Mouse (Mus musculus): Measurements from ENCODE around the gene Elovl5. TPM values are rescaled to one million over a fixed set of nuclear protein-coding genes. Genes with fewer than 3 reads are reported as not detected.

The Elovl5 gene
- 10 to 100 TPM; 31.4 to 37.8 TPM for total RNA-seq (2021)

DNA sequence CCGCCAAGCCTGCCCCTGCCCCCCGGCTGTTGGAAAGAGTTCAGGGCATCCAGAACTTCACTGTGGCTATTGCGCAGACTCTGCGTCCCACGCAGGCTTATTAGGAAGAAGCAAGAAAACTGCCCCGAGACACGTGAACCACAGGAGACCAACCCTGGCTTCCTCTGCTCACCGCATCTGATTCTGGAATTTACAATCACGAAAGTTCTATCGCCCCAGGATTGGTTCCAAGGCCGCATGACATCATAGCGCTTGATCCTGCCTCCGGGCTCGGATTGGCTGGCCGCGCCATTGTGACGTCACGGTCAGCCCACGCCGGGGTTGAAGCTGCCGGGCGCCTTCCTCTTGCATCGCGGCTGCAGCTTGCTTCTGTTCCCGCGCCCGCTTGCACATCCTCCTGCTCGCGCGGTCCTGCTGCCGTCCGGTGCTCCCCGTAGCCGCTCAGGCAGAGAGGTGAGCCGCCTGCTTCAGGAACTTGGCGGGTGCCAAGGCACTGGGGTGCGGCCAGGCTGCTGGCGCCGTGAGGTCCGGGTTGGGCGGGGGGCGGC is at the start of gene Elovl5:
Gene Elovl5 (plus strand): TSS at position 291 of the 548 bp plus-strand sequence.
- peak; percentile 96 for DNase-seq (ENCODE audit: low spot score)
- intact Hi-C loops (cut with DNase I), result loop anchor here (5.0 kb wide), 1 partner anchor 160 kb away; no protein-coding TSS in a partner anchor

DNA sequence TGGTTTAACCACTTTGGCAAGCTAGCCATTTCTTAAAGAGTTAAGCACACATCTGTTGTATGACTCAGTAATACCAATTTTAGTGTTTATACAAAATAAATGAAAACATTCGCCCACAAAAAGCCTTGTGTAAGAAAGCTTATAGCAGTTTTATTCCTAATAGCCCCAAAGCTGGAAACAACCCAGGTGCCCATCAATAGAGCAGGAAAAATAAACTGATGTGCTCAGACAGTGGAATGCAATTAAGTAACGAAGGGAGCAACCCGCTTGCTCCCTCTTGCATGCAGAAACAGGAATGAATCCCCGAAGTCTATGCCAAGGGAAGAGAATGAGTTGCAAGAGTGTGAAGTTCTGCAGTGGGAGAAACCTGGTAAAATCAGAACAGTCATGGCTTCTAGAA is 25.7 kb upstream of the Elovl5 start:
- intact Hi-C loops (cut with DNase I), result no loop called here
- no peak for DNase-seq (ENCODE audit: low spot score)

DNA sequence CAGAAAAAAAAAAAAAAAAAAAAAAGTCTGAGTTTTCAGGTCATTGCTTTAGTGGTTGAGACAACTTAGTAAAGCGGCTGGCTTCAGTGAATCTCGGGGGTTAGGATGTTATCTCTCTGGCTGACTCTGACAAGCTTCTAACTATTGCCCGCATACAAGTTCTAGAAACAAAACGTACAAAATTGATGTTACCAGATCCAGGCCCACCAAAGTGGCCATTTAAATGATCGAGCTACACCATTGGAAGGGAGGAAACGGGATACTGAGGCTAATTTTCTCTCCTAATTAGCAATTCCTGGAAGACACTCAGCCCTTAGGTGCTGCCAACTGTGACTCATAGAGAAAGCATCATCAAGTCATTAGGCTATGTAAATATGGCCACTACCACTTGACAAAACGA is 18.6 kb upstream of the Elovl5 start:
- intact Hi-C loops (cut with DNase I), result no loop called here
- no peak for DNase-seq (ENCODE audit: low spot score)

DNA sequence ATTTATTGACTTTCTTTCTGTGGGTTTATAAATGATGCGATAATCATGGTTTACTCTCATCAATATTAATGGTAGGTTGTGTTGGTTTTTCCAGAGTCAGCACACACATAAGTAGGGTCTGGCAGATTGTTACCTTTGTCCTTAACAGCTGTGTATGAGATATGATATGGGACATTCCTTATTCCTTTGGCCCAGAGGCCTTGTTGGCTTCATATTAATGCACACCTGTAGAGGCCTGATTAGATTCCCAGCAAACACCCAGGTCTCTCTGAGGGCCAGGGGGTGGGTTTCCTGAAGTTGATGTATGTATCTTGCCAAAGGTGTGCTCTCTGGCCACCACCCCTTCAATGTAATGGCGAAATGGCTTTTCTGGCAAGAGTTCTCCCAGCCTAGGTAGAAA is 13.0 kb upstream of the Elovl5 start:
- DNase-seq (ENCODE audit: low spot score), result no peak
- intact Hi-C loops (cut with DNase I), result no loop called here

DNA sequence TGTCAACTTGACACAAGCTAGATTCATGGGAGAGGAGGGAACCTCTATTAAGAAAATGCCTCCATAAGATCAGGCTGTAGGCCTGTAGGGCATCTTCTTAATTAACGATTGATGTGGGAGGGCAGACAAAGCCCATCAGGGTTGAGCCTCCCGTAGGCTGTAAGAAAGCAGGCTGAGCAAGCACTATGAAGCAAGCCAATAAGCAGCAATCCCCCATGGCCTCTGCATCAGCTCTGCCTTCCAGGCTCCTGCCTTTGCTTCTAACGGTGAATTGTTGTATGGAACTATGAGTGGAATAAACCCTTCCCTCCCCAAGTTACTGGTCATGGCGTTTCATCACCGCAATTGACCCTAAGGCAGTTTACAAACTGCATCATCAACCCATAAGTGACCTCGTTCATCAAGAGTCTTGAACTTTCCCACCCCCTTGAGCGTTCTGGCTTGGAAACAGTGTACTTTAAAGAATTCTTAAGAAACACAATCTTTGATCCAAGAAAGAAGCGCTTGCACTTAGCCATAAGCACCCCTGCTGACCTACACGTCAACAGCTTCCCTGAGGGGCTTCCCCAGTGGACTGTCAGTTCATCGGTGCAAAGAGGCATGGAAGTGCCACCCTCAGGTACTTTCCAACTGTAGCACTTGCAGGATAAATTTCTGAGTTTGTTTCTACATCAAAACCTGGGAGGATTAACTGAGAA is 7.4 kb upstream of the Elovl5 start:
- DNase-seq (ENCODE audit: low spot score), result no peak
- intact Hi-C loops (cut with DNase I), result loop anchor here (2.0 to 5.0 kb wide), 4 partner anchors 62 to 102 kb away; no protein-coding TSS in a partner anchor

DNA sequence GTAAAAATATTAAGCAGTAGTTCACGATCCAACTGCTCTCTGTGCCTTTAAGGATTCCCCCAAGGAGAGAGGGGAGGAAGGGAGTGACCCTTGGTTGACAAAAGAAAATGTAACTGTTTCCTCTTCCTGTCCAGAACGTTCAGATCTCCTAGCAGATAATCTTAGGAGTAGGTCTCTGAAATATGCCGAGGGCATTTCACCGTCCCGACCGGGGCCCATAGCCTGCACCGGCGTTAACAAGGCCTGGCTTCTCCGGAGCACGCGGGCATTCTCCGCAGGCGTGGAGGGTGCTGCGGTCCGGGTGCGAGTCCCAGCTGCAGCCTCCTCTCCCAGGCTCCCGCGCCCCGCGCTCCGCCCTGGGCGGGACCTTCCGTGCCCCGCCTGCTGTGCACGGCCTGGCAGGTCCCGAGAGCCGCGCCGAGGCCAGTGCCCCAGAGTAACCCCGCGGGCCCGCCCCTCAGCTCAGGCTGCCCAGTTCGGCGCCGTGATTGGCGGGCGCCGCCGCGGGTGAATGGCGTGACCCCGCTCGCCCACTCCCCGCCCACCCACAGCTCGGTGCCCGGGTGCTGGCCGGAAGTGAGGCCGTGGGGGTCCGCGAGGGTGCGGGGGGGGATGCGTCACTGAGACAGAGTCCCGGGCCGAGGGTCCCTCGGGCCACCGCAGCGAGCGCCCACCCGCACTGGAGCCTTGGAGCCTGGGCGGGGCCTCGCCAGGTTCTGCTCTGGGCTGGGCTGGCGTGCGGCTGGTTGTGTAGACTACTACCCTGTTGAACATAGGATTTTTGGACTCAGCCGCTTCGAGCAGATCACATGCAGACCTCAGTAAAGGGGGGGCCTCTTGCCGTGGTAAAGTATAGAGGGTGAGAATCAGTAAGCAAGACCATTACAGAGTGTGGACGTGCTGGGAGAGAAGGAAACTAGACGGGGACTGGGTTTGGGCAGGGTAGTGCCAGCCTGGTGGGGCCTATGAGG is 6.6 kb upstream of the Elovl5 start:
- intact Hi-C loops (cut with DNase I), result loop anchor here (2.0 to 5.0 kb wide), 2 partner anchors 96 to 103 kb away; no protein-coding TSS in a partner anchor
- peak; percentile 94 for DNase-seq (ENCODE audit: low spot score)

DNA sequence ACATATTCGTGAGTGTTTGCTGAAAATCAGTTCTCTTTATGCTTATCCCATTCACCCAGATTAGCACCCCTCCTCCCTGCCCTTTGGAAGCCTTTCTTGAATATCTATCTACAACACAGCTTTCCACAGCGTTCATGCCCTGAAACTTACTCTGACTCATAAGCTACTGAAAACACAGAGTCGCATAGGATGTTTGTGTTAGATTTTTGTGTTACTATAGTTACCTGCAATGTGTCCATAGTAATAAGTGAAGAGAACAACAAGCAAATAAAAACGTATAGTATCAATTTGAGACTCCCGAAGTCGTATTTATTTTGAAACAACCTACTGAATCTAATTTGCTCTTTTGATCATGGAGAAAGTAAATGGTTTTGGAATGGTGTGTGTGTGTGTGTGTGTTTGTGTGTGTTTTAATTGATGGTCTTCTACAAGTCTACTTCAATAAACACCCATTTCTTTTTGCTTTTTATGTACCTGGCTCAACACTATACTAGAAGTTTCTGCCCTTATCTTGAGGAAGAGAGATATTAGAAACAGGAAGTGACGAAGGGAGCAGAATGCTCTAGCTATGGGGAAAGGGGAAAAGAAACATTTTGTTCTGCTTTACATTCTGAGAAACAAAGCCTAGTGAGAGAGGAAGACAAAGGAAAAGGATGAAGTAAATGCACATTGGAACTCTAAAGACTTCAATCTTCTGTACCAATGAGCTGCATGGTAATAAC is 5.5 kb upstream of the Elovl5 start:
- no peak for DNase-seq (ENCODE audit: low spot score)
- intact Hi-C loops (cut with DNase I), result loop anchor here (2.0 to 5.0 kb wide), 2 partner anchors 95 to 104 kb away; no protein-coding TSS in a partner anchor

DNA sequence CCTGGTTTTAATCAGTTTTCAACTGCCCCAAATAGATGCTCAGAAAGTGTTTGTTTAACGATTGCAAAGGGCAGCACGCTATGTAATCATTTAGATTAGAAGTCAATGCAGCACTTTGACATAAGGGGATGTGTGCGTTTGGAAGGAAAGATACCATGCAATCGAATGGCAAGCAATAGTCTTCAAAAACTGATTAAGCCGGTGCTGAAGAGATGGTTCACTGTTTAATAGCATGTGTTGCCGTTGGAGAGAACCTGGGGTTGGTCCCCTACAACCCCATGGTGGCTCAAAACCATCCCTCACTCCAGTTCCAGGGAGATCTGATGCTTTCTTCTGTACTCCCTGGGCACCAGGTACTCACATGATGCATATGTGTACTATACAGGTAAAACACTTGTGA is 4.9 kb upstream of the Elovl5 start:
- no peak for DNase-seq (ENCODE audit: low spot score)
- intact Hi-C loops (cut with DNase I), result loop anchor here (5.0 kb wide), 1 partner anchor 105 kb away; no protein-coding TSS in a partner anchor

DNA sequence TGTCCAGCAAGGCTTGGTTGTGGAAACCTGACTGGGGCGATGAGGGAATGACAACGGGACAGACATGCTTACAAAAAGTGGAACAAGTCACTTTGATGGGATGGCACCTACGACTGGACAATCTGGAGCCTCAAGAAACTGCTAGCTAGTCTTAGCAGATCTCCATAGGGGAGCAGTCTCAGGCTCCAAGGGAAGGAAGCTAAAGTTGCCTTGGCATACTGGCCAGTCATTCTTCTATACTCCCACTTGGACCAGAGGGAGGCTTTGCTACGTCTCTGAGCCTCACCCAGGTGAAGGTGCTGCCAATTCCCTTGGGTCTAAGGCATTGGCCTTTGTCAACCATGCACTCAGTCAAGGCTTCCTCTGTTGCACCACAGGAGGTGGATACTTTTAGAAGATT is 2.5 kb upstream of the Elovl5 start:
- no peak for DNase-seq (ENCODE audit: low spot score)
- intact Hi-C loops (cut with DNase I), result loop anchor here (5.0 kb wide), 2 partner anchors 107 to 157 kb away; no protein-coding TSS in a partner anchor

DNA sequence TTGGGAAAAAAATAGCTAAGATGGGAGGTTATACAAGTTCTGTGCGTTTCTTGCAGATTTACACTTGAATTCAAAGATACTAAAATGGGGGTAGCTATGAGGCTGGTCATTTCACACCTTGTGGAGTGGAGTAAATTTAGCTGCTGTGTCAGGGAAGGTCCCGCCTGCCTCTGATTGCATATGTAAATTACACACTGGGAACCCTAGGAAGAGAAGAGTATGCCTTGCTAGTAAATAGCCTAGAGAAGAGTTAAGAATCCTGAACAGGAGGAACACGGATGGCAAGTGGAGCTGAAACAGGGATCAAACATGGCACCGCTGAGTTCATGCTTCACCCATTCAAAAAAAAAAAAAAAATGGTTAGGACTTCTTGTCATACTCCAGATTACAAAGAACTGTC is 1.4 kb upstream of the Elovl5 start:
- intact Hi-C loops (cut with DNase I), result loop anchor here (5.0 kb wide), 1 partner anchor 158 kb away; no protein-coding TSS in a partner anchor
- DNase-seq (ENCODE audit: low spot score), result no peak

DNA sequence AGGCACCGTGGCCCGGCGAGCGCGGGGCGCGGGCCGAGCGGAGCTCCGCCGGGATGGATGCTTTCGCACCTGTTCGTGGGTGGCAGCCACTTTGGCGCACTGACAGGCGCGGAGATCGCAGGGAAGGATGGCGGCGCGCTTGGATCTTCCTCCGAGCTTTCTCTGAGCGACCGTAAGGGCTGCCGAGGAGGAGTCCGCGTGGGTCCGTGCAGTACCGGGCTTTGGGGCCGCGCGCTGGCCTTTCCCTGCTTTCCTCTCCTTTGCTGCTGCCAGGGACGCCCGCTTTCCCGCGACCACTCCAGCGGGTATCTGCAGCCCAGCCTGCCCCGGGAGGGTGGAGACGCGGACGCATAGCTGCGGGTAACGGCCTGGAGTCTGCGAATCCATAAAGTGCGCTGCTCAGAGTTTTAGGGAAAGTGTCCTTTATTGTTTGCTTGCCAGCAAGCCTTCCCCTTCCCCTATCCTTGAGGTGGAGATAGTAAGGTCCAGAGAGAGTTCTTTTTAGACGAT is 513 bp downstream of the Elovl5 start:
- intact Hi-C loops (cut with DNase I), result loop anchor here (5.0 kb wide), 1 partner anchor 160 kb away; no protein-coding TSS in a partner anchor
- DNase-seq (ENCODE audit: low spot score), result no peak

DNA sequence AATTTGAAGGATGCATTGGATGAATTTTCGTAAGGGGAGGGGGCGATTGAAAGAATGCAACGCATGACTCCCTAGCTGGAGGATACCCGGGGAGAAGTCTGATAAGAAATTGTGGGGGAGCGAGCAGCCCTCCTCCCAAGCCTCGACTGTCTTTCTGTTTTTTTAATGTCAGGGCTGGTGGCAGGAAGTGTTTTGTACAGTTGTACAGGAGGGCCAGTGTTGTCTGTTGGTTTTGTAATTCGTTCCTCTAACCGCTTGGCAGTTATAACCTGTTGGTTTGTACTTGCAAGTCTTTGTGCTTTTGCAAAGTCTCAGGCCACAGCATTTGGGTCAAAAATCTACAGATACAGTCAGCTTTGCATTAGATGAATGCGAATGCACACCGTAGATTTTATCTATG is 1.0 kb downstream of the Elovl5 start:
- DNase-seq (ENCODE audit: low spot score), result no peak
- intact Hi-C loops (cut with DNase I), result loop anchor here (5.0 kb wide), 1 partner anchor 161 kb away; no protein-coding TSS in a partner anchor

DNA sequence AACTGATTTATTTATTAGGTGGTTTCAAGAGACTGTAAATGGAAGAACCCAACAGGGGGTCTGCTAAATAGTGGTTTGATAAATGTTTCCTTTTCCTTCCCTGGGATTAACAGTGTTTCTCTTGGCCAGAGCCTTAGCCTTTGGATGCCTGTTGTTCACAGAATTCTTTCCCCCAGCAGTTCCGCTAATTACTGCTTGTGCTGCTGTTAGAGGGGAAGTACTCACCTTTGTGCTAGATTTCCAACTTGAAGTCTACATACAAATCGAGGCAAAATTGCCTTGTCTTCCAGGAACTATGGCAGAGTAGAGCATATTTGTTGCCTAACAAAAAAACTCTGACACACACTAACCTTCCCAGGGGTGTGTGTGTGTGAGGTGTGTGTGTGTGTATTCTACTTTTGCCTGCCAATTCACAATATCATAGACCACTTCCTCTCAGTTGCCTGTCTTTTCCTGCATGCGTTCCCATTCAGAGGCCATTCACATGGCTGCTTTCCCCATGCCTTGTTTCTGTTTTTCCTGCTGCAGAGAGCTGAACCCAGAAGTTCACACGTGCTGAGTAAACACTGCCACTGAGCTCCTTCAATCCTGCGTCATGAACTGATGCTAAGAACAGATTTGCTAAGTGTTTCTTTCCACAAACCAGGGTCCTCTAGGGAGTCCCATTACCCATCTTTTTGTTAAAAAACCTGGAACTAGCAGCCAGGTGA is 2.0 kb downstream of the Elovl5 start:
- DNase-seq (ENCODE audit: low spot score), result no peak
- intact Hi-C loops (cut with DNase I), result loop anchor here (5.0 kb wide), 1 partner anchor 162 kb away; no protein-coding TSS in a partner anchor

DNA sequence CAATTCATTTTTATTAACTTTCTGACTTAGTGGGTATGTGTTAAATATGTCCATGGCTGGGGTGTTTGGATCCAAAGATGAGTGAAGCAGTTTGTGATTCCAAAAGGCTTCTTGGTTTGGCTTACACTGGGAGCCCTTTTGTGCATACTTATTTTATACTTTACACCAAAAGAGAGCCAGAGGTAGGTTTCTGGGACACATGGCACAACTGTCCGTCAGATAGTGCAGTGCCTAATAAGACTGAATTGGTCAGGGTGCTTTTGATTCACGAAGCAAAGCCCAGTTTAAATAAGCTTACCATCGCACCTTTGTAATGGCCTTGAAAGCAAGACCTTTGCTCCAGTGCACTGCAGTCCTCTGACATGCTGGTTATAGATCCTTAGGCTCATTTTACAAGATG is 3.3 kb downstream of the Elovl5 start:
- DNase-seq (ENCODE audit: low spot score), result no peak
- intact Hi-C loops (cut with DNase I), result no loop called here

DNA sequence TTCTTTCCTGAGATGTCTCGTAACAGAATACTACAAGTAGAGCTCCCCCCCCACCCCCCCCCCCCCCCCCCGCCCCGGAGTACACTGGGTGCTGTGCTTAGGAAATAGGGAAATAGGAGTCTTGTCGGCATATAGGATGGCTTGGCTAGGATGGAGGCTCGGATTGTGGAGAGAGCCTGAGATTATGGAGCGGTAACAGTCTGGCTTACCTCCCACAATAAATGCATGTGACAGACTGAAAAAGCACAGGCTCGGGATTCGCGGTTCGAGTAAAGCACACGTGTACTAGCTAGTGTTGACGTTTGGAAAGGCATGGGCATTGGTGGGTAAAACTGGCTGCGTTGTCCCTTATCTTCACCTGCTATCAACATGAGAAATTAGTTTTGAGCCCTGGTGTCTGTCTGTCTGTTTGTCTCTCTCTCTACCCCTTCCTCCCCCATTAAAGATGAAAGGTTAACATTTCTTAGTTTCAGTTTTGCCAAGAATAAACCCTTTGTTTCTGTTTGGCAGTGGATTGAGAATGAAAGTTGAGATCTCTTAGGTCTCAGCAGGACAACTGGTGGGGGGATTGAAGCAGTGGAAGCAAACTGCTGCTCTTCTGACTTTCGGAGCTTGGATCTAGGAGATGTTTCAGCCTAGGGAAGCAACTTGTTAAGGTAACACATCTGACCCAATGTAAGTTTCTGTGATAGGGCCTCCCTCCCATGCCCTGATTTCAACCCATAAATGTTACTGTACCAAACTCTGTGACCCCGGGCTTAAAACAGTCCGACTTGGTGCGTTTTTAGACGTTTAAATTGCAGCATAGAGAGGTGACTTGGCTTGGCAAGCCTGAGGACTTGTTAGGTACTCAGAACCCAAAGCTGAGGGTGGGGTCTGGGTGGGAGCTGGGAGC is 4.4 kb downstream of the Elovl5 start:
- intact Hi-C loops (cut with DNase I), result loop anchor here (2.0 kb wide), 1 partner anchor 39 kb away; no protein-coding TSS in a partner anchor

DNA sequence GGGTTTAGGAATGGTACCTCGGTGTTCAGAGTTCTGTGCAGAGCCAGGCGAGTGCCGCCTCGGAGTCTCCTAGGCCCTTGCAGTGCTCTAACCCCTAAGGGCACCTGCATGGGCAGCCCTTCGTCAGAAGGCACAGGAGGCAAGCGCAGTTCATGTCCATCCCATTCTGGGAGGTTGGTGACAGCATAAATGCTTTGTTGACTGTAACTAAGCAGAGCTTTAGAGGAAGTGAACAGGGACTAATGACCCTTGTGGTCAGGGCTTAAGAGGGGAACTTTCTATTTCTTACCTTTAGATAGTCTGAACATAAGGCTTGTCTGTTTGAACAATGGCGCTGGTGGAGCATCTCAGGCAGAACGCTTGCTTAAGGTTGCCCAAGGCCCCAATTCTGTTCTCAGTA is 6.6 kb downstream of the Elovl5 start:
- no peak for DNase-seq (ENCODE audit: low spot score)
- intact Hi-C loops (cut with DNase I), result loop anchor here (2.0 kb wide), 1 partner anchor 37 kb away; no protein-coding TSS in a partner anchor

More for the DNA sequence above, 4.4 kb downstream of the Elovl5 start:
- DNase-seq (ENCODE audit: low spot score), result no peak

DNA sequence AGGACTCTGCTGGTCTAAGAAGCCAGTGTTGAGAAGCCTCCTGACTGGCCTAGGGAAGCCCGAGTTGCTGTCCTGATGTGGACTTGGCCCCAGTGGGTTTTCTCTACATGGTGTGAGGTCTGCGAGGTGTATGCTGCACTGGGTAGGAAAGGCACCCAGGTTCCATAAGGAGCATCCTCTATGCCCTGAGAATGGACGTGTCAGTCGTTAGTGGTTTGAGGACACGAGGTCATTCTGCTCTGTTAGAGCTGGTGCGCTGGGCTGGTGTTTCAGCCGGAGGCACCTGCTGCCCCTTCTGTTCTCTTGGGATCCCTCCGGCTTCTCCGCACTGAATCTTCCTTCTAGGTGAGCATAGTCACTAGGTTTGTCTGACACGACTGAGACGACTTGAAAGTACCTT is 7.0 kb downstream of the Elovl5 start:
- no peak for DNase-seq (ENCODE audit: low spot score)
- intact Hi-C loops (cut with DNase I), result no loop called here

DNA sequence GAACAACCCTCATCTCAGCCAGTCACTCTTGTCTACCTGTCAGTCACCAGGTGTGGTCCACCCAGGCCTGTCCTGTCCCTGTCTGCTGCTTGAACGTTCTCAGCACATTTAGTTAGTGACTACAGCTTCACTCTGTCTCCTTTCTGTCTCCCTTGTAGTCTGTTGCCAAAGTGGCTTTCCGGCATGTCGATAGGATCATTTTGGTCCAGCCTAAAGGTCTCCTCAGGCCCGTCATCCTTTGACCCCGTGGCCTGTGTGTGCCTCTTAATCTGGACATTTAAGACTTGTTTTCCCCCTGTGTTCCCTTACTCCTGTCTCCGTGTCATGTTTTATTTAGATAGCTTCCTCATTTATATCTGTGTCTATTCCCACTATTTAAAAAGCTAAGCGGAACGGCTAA is 9.0 kb downstream of the Elovl5 start:
- intact Hi-C loops (cut with DNase I), result no loop called here
- DNase-seq (ENCODE audit: low spot score), result no peak

Data from heart, postnatal 25 days (tissue).